Mouse (Mus musculus): Measurements from ENCODE around the gene Baz1b. TPM values are rescaled to one million over a fixed set of nuclear protein-coding genes. Genes with fewer than 3 reads are reported as not detected.

The Baz1b gene
- polyA plus RNA-seq, 1 experiment from 2014 or later, result 11.7 TPM

DNA sequence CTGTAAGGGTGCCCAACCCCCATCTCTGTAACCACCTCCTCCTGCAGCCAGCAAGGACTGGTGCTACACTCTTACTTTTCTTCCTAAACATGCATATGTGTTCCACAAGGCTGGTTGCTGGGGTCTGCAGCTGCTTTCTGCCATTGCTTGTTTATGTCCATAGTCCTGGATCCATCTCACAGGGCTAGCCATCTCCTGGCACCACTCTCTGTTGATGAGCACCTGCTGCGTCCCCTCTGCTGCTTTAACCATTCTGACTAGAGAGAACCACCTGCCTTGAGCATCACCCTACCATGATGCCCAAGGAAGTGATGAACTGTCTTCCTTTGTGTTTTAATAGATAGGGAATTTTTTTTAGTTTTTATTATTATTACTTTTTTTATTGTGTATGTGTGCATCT, 56.1 kb downstream of the Baz1b start:
- no peaks in the 10 kb centered on the region for H3K4me1 ChIP-seq (ENCODE audit: insufficient read depth)
- H3K27ac ChIP-seq (ENCODE audit: low read depth), result no peak overlapping the region
- no peak for DNase-seq
- H3K9ac ChIP-seq (replicated peaks), result no peak overlapping the region
- H3K36me3 ChIP-seq (replicated peaks; ENCODE audit: insufficient read depth, low read length), result peaks cover 81% of the 10 kb centered on the region
- no peak for TF ChIP-seq EP300 (IDR thresholded peaks at IDR 0.05; ENCODE audit: low read depth)
- no peak for TF ChIP-seq CTCF (IDR thresholded peaks at IDR 0.05; ENCODE audit: low read depth)
- ATAC-seq, result no peak
- no peaks in the 10 kb centered on the region for H3K9me3 ChIP-seq (ENCODE audit: low read length)
- WGBS (ENCODE audit: insufficient replicate concordance), result 97% methylated on average over 1 of the region's 1 CpGs
- no peak overlapping the region for H3K4me3 ChIP-seq (ENCODE audit: low read depth, low read length)
- no peaks in the 10 kb centered on the region for H3K27me3 ChIP-seq (ENCODE audit: insufficient read depth, low read length)
- H3K4me2 ChIP-seq (ENCODE audit: low read depth, low read length), result no peak overlapping the region

DNA sequence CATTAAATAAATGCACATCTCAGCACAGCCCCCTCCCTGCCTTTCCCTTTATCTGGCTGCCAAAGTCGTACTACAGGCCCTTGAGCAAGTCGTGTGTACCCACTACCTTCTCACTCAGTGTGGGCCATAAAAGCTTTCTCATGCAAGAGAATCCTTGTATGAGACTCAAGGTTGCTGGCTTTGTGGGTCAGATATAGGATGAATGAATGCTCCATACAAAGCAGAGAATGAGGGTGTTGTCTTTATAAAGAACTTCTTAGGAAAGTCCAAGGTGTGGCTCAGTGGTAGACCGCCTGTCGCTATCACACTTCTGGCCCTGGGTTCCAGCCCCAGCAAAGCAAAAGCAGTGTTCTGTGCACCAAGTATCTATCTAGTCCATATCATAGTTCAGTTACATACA, 59.5 kb downstream of the Baz1b start:
- Histone ChIP-seq H3K9ac (replicated peaks) (no peak overlapping the region), H3K4me1 (ENCODE audit: insufficient read depth) (peaks cover 10% of the 10 kb centered on the region), H3K9me3 (ENCODE audit: low read length) (no peaks in the 10 kb centered on the region), H3K36me3 (replicated peaks; ENCODE audit: insufficient read depth, low read length) (peaks cover 50% of the 10 kb centered on the region), H3K27me3 (ENCODE audit: insufficient read depth, low read length) (peaks cover 28% of the 10 kb centered on the region), H3K4me2 (ENCODE audit: low read depth, low read length) (no peak overlapping the region), H3K4me3 (ENCODE audit: low read depth, low read length) (no peak overlapping the region), H3K27ac (ENCODE audit: low read depth) (no peak overlapping the region)
- WGBS (ENCODE audit: insufficient replicate concordance), result 73% methylated on average over 4 of the region's 4 CpGs
- DNase-seq, result no peak
- TF ChIP-seq EP300 (IDR thresholded peaks at IDR 0.05; ENCODE audit: low read depth) (no peak), CTCF (IDR thresholded peaks at IDR 0.05; ENCODE audit: low read depth) (no peak)
- ATAC-seq, result no peak

- WGBS (ENCODE audit: insufficient replicate concordance), result 69% methylated on average over 9 of the region's 9 CpGs
- Histone ChIP-seq H3K27ac (ENCODE audit: low read depth) (no peak overlapping the region), H3K9ac (replicated peaks) (no peak overlapping the region), H3K9me3 (ENCODE audit: low read length) (no peaks in the 10 kb centered on the region), H3K36me3 (replicated peaks; ENCODE audit: insufficient read depth, low read length) (peaks cover 42% of the 10 kb centered on the region), H3K4me2 (ENCODE audit: low read depth, low read length) (no peak overlapping the region), H3K4me1 (ENCODE audit: insufficient read depth) (peaks cover 10% of the 10 kb centered on the region), H3K4me3 (ENCODE audit: low read depth, low read length) (no peak overlapping the region), H3K27me3 (ENCODE audit: insufficient read depth, low read length) (peaks cover 31% of the 10 kb centered on the region)
- TF ChIP-seq EP300 (IDR thresholded peaks at IDR 0.05; ENCODE audit: low read depth), result no peak
- no peak for TF ChIP-seq CTCF (IDR thresholded peaks at IDR 0.05; ENCODE audit: low read depth)
- DNase-seq (no peak), ATAC-seq (no peak)
Observed at GRCm38 (mm10) chr5:135247337-135247736, 60.3 kb downstream of the Baz1b start.

DNA sequence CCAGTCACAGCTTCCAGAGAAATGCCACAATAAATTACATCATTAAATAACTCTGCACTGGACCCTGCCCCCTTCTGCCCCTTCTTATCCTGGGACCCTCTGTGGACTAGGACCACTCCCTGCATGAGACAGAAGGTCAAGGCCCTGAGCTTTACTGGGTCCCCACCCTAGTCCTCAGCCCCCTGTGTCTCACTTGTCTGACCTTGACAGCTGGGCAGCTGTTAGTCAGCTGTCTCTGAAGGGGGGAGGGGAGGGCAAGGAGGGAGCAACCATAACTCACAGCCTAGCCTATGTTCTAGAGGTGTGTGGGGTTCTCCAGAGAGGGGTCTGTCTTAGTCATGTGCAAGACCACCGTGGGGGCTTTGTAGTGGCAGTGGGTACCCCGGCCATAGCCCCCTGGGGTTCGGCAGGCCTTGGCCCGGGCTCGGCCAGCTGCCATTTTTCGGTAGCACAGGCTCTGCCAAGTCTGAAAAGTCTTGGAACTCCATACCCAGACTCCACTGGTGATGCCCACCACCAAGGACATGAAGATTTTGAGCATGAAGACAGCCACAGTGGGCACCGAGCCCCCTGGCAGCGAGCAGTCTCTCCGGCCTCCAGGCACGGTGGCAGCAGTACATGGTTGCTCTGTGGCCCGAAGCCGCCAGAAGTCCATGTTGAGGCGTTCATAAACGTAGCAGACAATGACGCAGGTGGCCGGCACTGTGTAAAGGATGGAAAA, 62.1 kb downstream of the Baz1b start:
- WGBS (ENCODE audit: insufficient replicate concordance), result 81% methylated on average over 15 of the region's 16 CpGs
- no peak for ATAC-seq

DNA sequence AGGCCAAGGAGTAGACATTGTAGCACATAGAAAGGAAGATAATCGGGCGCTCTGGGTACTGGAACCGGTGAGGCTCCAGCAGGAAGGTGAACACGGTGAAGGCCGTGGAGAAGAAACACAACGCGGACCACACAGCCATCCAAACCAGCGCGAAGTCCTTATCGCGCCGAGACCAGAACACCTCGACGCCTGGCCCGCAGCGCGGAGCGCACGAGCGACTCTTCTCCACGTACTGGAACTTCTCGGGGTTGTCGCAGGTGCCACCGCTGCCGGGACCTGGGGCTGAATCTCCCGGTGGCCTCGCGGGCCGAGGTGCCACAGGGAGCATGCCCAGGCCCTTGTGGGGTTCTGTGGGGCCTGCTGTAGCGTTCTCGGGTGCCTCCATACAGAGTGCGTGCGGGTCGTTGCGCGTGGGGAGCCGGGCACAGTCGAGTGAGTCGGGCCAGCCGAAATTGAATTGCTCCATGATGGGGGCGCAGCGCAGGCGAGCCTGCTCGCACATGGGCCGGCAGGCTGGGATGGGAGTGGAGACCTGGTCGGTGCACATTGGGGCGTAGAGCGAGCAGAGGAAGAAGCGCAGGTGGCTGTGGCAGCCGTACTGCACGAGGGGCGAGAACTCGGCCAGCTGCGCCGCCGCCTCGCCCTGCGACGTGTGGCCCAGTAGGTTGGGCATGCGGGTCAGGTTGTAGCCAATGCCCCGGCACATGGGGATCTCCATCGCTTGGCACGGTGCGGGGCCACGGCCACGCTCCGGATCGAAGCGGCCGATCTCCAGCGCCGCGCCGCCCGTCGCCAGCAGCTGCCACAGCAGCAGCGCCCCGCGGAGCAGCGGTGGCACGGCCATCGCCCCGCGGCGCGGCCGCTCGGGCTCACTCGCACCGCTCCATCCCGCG, 63.4 kb downstream of the Baz1b start:
- WGBS (ENCODE audit: insufficient replicate concordance), result 4% methylated on average over 79 of the region's 92 CpGs
- Histone ChIP-seq H3K4me1 (ENCODE audit: insufficient read depth) (peaks cover 10% of the 10 kb centered on the region), H3K27me3 (ENCODE audit: insufficient read depth, low read length) (peaks cover 31% of the 10 kb centered on the region), H3K27ac (ENCODE audit: low read depth) (no peak overlapping the region), H3K4me2 (ENCODE audit: low read depth, low read length) (peak overlapping the region; percentile 93), H3K9me3 (ENCODE audit: low read length) (no peaks in the 10 kb centered on the region), H3K9ac (replicated peaks) (0 out of 2 replicates have a peak overlapping the region, but pooled peaks have one; percentile 7), H3K4me3 (ENCODE audit: low read depth, low read length) (peak overlapping the region; percentile 55), H3K36me3 (replicated peaks; ENCODE audit: insufficient read depth, low read length) (peaks cover 15% of the 10 kb centered on the region)
- TF ChIP-seq CTCF (IDR thresholded peaks at IDR 0.05; ENCODE audit: low read depth) (no peak), EP300 (IDR thresholded peaks at IDR 0.05; ENCODE audit: low read depth) (no peak)
- ATAC-seq, result peak; percentile 63
- peak; percentile 43 for DNase-seq

More for the DNA sequence above, 62.1 kb downstream of the Baz1b start:
- Histone ChIP-seq H3K9ac (replicated peaks) (no peak overlapping the region), H3K36me3 (replicated peaks; ENCODE audit: insufficient read depth, low read length) (peaks cover 27% of the 10 kb centered on the region), H3K4me1 (ENCODE audit: insufficient read depth) (peaks cover 10% of the 10 kb centered on the region), H3K4me3 (ENCODE audit: low read depth, low read length) (no peak overlapping the region), H3K27me3 (ENCODE audit: insufficient read depth, low read length) (peaks cover 31% of the 10 kb centered on the region), H3K9me3 (ENCODE audit: low read length) (no peaks in the 10 kb centered on the region), H3K27ac (ENCODE audit: low read depth) (no peak overlapping the region), H3K4me2 (ENCODE audit: low read depth, low read length) (no peak overlapping the region)
- TF ChIP-seq CTCF (IDR thresholded peaks at IDR 0.05; ENCODE audit: low read depth), result no peak
- no peak for TF ChIP-seq EP300 (IDR thresholded peaks at IDR 0.05; ENCODE audit: low read depth)
- DNase-seq, result no peak

DNA sequence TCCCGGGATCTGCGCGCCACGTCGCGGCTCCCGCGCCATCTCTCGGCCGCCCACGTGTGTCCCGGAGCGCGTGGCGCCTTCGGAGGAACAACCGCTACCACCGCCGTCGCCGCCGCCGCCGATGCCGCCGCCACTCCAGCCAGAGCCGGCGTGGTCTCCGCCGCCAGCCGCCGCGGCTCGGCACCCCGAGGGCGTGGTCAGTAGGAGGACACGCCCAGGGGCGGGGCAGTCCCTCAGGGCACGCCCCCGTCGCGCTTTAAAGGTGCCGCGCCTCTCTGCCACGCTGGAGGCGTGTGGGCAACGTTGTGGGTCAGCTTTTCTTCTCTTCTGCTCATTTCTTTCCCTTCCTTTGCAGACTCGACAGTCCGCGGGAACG, 64.0 kb downstream of the Baz1b start, which contains the start of gene Fzd9:
Gene Fzd9 (minus strand): TSS at position 152 of the 376 bp plus-strand sequence.
- H3K9ac ChIP-seq (replicated peaks), result 0 out of 2 replicates have a peak within 1 kb of the TSS, but pooled peaks have one; percentile 7
- H3K4me2 ChIP-seq (ENCODE audit: low read depth, low read length), result peak within 1 kb of the TSS; percentile 93
- ATAC-seq (peak; percentile 89), DNase-seq (peak; percentile 88)
- H3K27ac ChIP-seq (ENCODE audit: low read depth), result no peak within 1 kb of the TSS
- peak within 1 kb of the TSS; percentile 55 for H3K4me3 ChIP-seq (ENCODE audit: low read depth, low read length)
- under 1% methylated on average over 48 of the region's 51 CpGs for WGBS (ENCODE audit: insufficient replicate concordance)
- TF ChIP-seq CTCF (IDR thresholded peaks at IDR 0.05; ENCODE audit: low read depth), result no peak
- TF ChIP-seq EP300 (IDR thresholded peaks at IDR 0.05; ENCODE audit: low read depth), result no peak
- peaks cover 10% of the 10 kb centered on the region for H3K4me1 ChIP-seq (ENCODE audit: insufficient read depth)
- H3K27me3 ChIP-seq (ENCODE audit: insufficient read depth, low read length), result peaks cover 31% of the 10 kb centered on the region
- peaks cover 8% of the 10 kb centered on the region; the same call in 1 of the 2 replicates for H3K36me3 ChIP-seq (replicated peaks; ENCODE audit: insufficient read depth, low read length)
- no peaks in the 10 kb centered on the region; the same call in 1 of the 2 replicates for H3K9me3 ChIP-seq (ENCODE audit: low read length)
